Mouse (Mus musculus): Measurements from ENCODE around the gene Etl4.

DNA sequence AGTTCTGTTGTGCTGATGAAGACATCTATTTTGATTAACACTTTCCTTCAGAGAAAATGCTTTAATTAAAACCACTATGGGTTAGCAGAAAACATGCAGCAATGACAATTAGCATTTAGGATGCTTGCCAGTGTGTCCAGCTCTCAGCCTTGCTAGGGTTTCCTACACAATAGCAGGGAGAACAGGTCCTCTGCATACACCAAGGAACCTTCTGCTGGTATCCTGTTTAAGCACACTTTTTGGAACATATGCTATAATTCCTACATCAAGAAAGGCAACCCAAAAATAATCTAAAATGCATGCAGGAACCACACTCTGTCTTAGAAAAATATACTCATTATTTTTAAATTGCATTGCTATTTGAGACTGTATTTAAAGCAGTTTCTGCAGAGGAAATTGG lies 673.5 kb downstream of the Etl4 start:
- no peak for TF ChIP-seq USF1 (IDR thresholded peaks at IDR 0.05; ENCODE audit: low read depth)
- no peak for TF ChIP-seq MYOG (IDR thresholded peaks at IDR 0.05; ENCODE audit: control insufficient read depth in 1 of 3, insufficient read depth in 1 of 3, insufficient read length in 2 of 3, low read depth in 2 of 3)
- no peak for TF ChIP-seq MAX (IDR thresholded peaks at IDR 0.05; ENCODE audit: low read depth)
- no peak for TF ChIP-seq TCF12 (IDR thresholded peaks at IDR 0.05; ENCODE audit: insufficient read depth, poor library complexity, severe bottlenecking)
- no peak for TF ChIP-seq POLR2A (IDR thresholded peaks at IDR 0.05; ENCODE audit: insufficient read length, low read depth)
- TF ChIP-seq E2F4 (IDR thresholded peaks at IDR 0.05; ENCODE audit: insufficient read depth): no peak

Data from myocyte (in vitro differentiated cells).